Mouse (Mus musculus) CD8-positive naive resting alpha-beta T cell, adult 57 days (primary cell): ENCODE results near the gene Zfyve1. TPM values are rescaled to one million over a fixed set of nuclear protein-coding genes. Genes with fewer than 3 reads are reported as not detected.

Source experiments
- total RNA-seq: library from RNA; stranded (reverse); gene quantifications from one replicate; pipeline ENCODE4 v1.2.4, GENCODE M21; 2023

Zfyve1 gene
- 37.6 TPM for total RNA-seq

DNA sequence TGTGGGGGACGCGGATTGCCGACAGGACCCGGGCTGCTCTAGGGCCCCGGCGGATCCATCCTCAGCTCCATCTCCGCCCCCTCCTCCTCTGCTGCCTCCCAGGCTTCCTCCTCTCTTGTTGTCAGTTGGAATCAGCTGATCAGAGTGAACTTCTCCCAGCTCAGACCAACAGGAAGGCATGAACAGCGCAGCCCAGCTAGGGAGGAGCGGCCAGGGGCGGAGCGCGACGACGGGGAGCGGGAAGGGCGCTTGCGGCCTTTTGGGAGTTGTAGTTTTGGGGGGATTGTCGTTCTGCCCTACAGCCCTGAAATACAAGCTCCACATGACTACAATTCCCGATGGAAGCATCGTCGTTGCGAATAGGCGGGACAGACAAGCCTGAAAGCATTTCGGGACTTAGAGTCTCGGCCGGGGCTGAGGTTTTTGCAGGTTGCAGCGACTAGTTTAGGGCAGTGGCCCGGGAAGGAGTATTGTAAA, at the start of gene Zfyve1:
Gene Zfyve1 (minus strand): TSS at position 198 of the 477 bp plus-strand sequence.

DNA sequence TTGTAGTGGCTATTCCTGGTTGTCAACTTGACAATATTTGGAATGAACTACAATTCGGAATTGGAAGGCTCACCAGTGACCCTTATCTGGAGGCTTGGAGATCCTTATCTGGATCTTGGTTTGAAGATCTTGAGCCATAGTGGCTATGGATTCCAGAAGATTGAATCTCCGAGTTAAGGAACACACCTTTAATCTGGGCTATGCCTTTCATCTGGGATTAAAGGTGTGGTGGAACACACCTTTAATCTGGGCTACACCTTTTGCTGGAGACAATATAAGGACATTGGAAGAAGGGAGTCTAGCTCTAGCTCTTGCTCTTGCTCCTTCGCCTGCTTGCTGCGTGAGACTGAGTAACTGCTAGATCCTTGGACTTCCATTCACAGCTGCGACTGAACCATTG, 33.9 kb upstream of the Zfyve1 start, which contains the start of gene Rbm25:
Gene Rbm25 (plus strand): TSS at position 301 of the 400 bp plus-strand sequence.

DNA sequence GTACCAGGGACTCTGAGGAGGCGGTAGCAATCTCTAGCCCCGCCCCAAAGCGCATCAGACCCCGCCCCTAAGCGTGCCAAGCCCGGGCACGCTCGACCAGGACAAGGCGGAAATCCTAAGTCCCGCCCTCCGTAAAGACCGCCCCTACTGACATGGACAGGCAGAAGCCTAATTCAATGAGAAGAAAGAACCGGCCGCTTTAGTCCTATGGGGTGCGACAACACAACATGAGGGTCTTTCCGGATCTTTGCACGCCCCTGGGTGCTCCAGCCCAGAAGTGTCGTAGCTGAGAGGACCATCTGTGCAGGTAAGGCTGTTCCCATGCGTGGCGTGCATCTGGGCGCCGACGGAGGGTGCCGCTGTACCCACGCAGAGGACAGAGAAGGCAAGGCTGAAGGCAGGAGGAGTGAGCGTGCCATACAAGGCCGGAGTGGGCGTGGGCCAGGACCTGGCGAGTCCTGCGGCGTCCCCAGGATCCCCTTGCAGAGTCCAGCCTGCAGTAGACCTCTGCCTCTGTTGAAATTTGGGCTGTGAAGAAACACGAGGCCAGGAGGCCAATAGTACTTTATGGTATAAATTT, 76.6 kb downstream of the Zfyve1 start, which contains the start of gene Dcaf4:
Gene Dcaf4 (plus strand): TSS at position 156 of the 580 bp plus-strand sequence.

Other genes starting within 250 kb of the Zfyve1 start
- not detected for gene Dpf3, start 109.5 kb downstream of the Zfyve1 start, total RNA-seq
- gene Dcaf4, start 76.8 kb downstream of the Zfyve1 start, total RNA-seq: 36.9 TPM
- gene Rbm25, start 34.0 kb upstream of the Zfyve1 start, total RNA-seq: 316 TPM
- gene Psen1, start 90.9 kb upstream of the Zfyve1 start, total RNA-seq: 76.2 TPM
- 0.15 TPM for gene Papln, start 166.4 kb upstream of the Zfyve1 start, total RNA-seq